Mouse (Mus musculus) neural tube, embryonic 15.5 days (tissue): ENCODE results near the gene Selenot. TPM values are rescaled to one million over a fixed set of nuclear protein-coding genes. Genes with fewer than 3 reads are reported as not detected.

Source experiments
- ATAC-seq: fragments of 200-750 bp; cut with Nextera tagmentation; 2 replicates; pipeline ENCODE4 v1.8.0; 2017; ENCODE audit warnings: mild to moderate bottlenecking, moderate TSS enrichment, moderate library complexity; ENCODE audit not compliant: low FRiP score
- H3K27ac ChIP-seq: fragments of 300-500 bp; sonication (generic); replicated peaks from 2 replicates; pipeline ENCODE4 v1.5.1; 2015; ENCODE audit warnings: mild to moderate bottlenecking, inconsistent platforms
- H3K27me3 ChIP-seq: fragments of 300-500 bp; sonication (generic); replicated peaks from 2 replicates; pipeline ENCODE4 v1.6.1; 2015; ENCODE audit warnings: inconsistent platforms
- H3K36me3 ChIP-seq: fragments of 300-500 bp; sonication (generic); 2 replicates; pipeline ENCODE4 v1.6.1; 2015; ENCODE audit warnings: inconsistent platforms
- H3K4me1 ChIP-seq: fragments of 300-500 bp; sonication (generic); 2 replicates; pipeline ENCODE4 v1.6.1; 2015; ENCODE audit warnings: inconsistent platforms
- H3K4me2 ChIP-seq: fragments of 300-500 bp; sonication (generic); 2 replicates; pipeline ENCODE4 v1.6.1; 2015; ENCODE audit warnings: inconsistent platforms, mild to moderate bottlenecking, moderate library complexity
- H3K4me3 ChIP-seq: fragments of 300-500 bp; sonication (generic); replicated peaks from 2 replicates; pipeline ENCODE4 v1.5.1; 2015; ENCODE audit warnings: mild to moderate bottlenecking, inconsistent platforms
- H3K9ac ChIP-seq: fragments of 300-500 bp; sonication (generic); replicated peaks from 2 replicates; pipeline ENCODE4 v1.6.1; 2015; ENCODE audit warnings: mild to moderate bottlenecking, inconsistent platforms
- H3K9me3 ChIP-seq: fragments of 300-500 bp; sonication (generic); replicated peaks from 2 replicates; pipeline ENCODE4 v1.6.1; 2016; ENCODE audit warnings: inconsistent platforms
- WGBS: fragments of 180-500 bp; shearing (Covaris S2); methylation state at CpG from one replicate; pipeline ENCODE4 v1.1.7; 2015; ENCODE audit warnings: mixed read lengths; 5-methylcytosine and 5-hydroxymethylcytosine counted together
- polyA plus RNA-seq: library from polyadenylated mRNA; unstranded; fragments of >200 nt; fragmentation: Nextera tagmentation; extraction: Ambion mirVana; gene quantifications from 2 replicates; pipeline ENCODE4 v1.2.1, GENCODE M21; 2015

Gene Selenot
- polyA plus RNA-seq = 25.5 and 27.2 TPM in 2 replicates

- Histone ChIP-seq H3K36me3 (peaks cover 3% of the 10 kb centered on the region; the same call in 1 of the 2 replicates), H3K27ac (peak within 1 kb of the TSS; percentile 99), H3K4me2 (peak within 1 kb of the TSS; percentile 58), H3K4me3 (peak within 1 kb of the TSS; percentile 91), H3K9ac (peak within 1 kb of the TSS; percentile 100), H3K9me3 (no peaks in the 10 kb centered on the region), H3K27me3 (no peaks in the 10 kb centered on the region), H3K4me1 (peaks cover 21% of the 10 kb centered on the region)
- WGBS = under 1% methylated on average over 56 of the region's 59 CpGs
- peak; percentile 96 for ATAC-seq
Observed at GRCm38 (mm10) chr3:58576137-58577066, at the start of gene Selenot. Gene Selenot (plus strand): TSS chr3:58576636.

- Histone ChIP-seq H3K27me3 (no peaks in the 10 kb centered on the region), H3K27ac (no peak overlapping the region), H3K4me3 (no peak overlapping the region), H3K9ac (no peak overlapping the region), H3K4me2 (no peak overlapping the region), H3K36me3 (peaks cover 38% of the 10 kb centered on the region), H3K4me1 (no peaks in the 10 kb centered on the region), H3K9me3 (no peaks in the 10 kb centered on the region)
- 95% methylated on average over 3 of the region's 3 CpGs for WGBS
- no peak for ATAC-seq
Observed at GRCm38 (mm10) chr3:58536573-58536972, 39.9 kb upstream of the Selenot start.

- Histone ChIP-seq H3K9me3 (no peaks in the 10 kb centered on the region), H3K9ac (no peak overlapping the region), H3K36me3 (peaks cover 70% of the 10 kb centered on the region), H3K27me3 (no peaks in the 10 kb centered on the region), H3K4me3 (no peak overlapping the region), H3K4me1 (no peaks in the 10 kb centered on the region), H3K27ac (no peak overlapping the region), H3K4me2 (no peak overlapping the region)
- WGBS = 80% methylated on average over 1 of the region's 1 CpGs
- no peak for ATAC-seq
Observed at GRCm38 (mm10) chr3:58552001-58552811, 24.2 kb upstream of the Selenot start.

GRCm38 (mm10) chr3:58556649-58557048 is 19.8 kb upstream of the Selenot start:
- 87% methylated on average over 7 of the region's 7 CpGs for WGBS
- peaks cover 56% of the 10 kb centered on the region for H3K36me3 ChIP-seq

GRCm38 (mm10) chr3:58559887-58560286 is 16.5 kb upstream of the Selenot start:
- Histone ChIP-seq H3K27me3 (no peaks in the 10 kb centered on the region), H3K9ac (no peak overlapping the region), H3K4me3 (no peak overlapping the region), H3K27ac (no peak overlapping the region), H3K36me3 (peaks cover 30% of the 10 kb centered on the region), H3K4me1 (no peaks in the 10 kb centered on the region), H3K9me3 (no peaks in the 10 kb centered on the region), H3K4me2 (no peak overlapping the region)
- 22% methylated on average over 2 of the region's 2 CpGs for WGBS
- no peak for ATAC-seq

More at GRCm38 (mm10) chr3:58556649-58557048, 19.8 kb upstream of the Selenot start:
- H3K27me3 ChIP-seq = no peaks in the 10 kb centered on the region
- no peaks in the 10 kb centered on the region for H3K4me1 ChIP-seq
- ATAC-seq = no peak
- no peak overlapping the region for H3K9ac ChIP-seq
- no peaks in the 10 kb centered on the region for H3K9me3 ChIP-seq
- H3K4me2 ChIP-seq = no peak overlapping the region
- H3K27ac ChIP-seq = no peak overlapping the region
- no peak overlapping the region for H3K4me3 ChIP-seq

- Histone ChIP-seq H3K4me2 (no peak overlapping the region), H3K9me3 (no peaks in the 10 kb centered on the region), H3K4me3 (no peak overlapping the region), H3K27ac (no peak overlapping the region), H3K9ac (no peak overlapping the region), H3K36me3 (peaks cover 14% of the 10 kb centered on the region), H3K4me1 (no peaks in the 10 kb centered on the region), H3K27me3 (no peaks in the 10 kb centered on the region)
- ATAC-seq = no peak
- 42% methylated on average over 2 of the region's 2 CpGs for WGBS
Observed at GRCm38 (mm10) chr3:58561437-58561836, 15.0 kb upstream of the Selenot start.

GRCm38 (mm10) chr3:58570821-58571220 is 5.6 kb upstream of the Selenot start:
- no peak overlapping the region for H3K27ac ChIP-seq
- 94% methylated on average over 3 of the region's 3 CpGs for WGBS
- H3K27me3 ChIP-seq = no peaks in the 10 kb centered on the region
- no peak overlapping the region for H3K4me3 ChIP-seq
- H3K4me1 ChIP-seq = 0 out of 2 replicates have a peak, but pooled peaks cover under 1% of the 10 kb centered on the region
- ATAC-seq = no peak
- no peak overlapping the region for H3K9ac ChIP-seq
- H3K4me2 ChIP-seq = no peak overlapping the region
- H3K9me3 ChIP-seq = no peaks in the 10 kb centered on the region
- no peaks in the 10 kb centered on the region for H3K36me3 ChIP-seq

- ATAC-seq = peak; percentile 84
- peaks cover 27% of the 10 kb centered on the region for H3K4me1 ChIP-seq
- H3K4me2 ChIP-seq = peak overlapping the region; percentile 58
- H3K27ac ChIP-seq = peak overlapping the region; percentile 99
- WGBS = under 1% methylated on average over 36 of the region's 36 CpGs
- no peaks in the 10 kb centered on the region for H3K27me3 ChIP-seq
- peaks cover 3% of the 10 kb centered on the region; the same call in 1 of the 2 replicates for H3K36me3 ChIP-seq
- peak overlapping the region; percentile 100 for H3K9ac ChIP-seq
- H3K9me3 ChIP-seq = no peaks in the 10 kb centered on the region
- peak overlapping the region; percentile 91 for H3K4me3 ChIP-seq
Observed at GRCm38 (mm10) chr3:58577067-58577503, 649 bp downstream of the Selenot start.

GRCm38 (mm10) chr3:58577506-58578050 is 1.1 kb downstream of the Selenot start:
- Histone ChIP-seq H3K9ac (peak overlapping the region; percentile 100; the same call in 1 of the 2 replicates), H3K4me1 (peaks cover 31% of the 10 kb centered on the region), H3K4me3 (peak overlapping the region; percentile 91), H3K9me3 (no peaks in the 10 kb centered on the region), H3K27ac (peak overlapping the region; percentile 99; the same call in 1 of the 2 replicates), H3K4me2 (peak overlapping the region; percentile 58), H3K36me3 (peaks cover 3% of the 10 kb centered on the region; the same call in 1 of the 2 replicates), H3K27me3 (no peaks in the 10 kb centered on the region)
- no peak for ATAC-seq
- WGBS = 18% methylated on average over 8 of the region's 8 CpGs

- H3K4me3 ChIP-seq = no peak overlapping the region
- H3K4me2 ChIP-seq = no peak overlapping the region
- no peaks in the 10 kb centered on the region for H3K9me3 ChIP-seq
- no peak overlapping the region for H3K9ac ChIP-seq
- no peaks in the 10 kb centered on the region for H3K27me3 ChIP-seq
- peaks cover 31% of the 10 kb centered on the region for H3K4me1 ChIP-seq
- peaks cover 8% of the 10 kb centered on the region for H3K36me3 ChIP-seq
- ATAC-seq = no peak
- H3K27ac ChIP-seq = no peak overlapping the region
- WGBS = 83% methylated on average over 4 of the region's 4 CpGs
Observed at GRCm38 (mm10) chr3:58581530-58581929, 5.1 kb downstream of the Selenot start.

- 90% methylated on average over 5 of the region's 5 CpGs for WGBS
- no peaks in the 10 kb centered on the region for H3K27me3 ChIP-seq
- no peak overlapping the region for H3K27ac ChIP-seq
Observed at GRCm38 (mm10) chr3:58582297-58582696, 5.9 kb downstream of the Selenot start.

More at GRCm38 (mm10) chr3:58582297-58582696, 5.9 kb downstream of the Selenot start:
- Histone ChIP-seq H3K4me1 (peaks cover 31% of the 10 kb centered on the region), H3K9ac (no peak overlapping the region), H3K9me3 (no peaks in the 10 kb centered on the region), H3K4me3 (no peak overlapping the region), H3K4me2 (no peak overlapping the region), H3K36me3 (peaks cover 14% of the 10 kb centered on the region)
- no peak for ATAC-seq
